Mouse (Mus musculus) ES-E14 (cell line): ENCODE results near the gene Ddc. TPM values are rescaled to one million over a fixed set of nuclear protein-coding genes. Genes with fewer than 3 reads are reported as not detected.

Experiments used
- DNase-seq: peaks from one replicate; pipeline ENCODE4 v3.0.0-alpha.2; 2013; ENCODE audit warnings: low read depth, low spot score
- H3K27ac ChIP-seq: 2 replicates; pipeline ENCODE4 v1.5.1; 2012; ENCODE audit warnings: low read depth, mild to moderate bottlenecking, low read length, moderate library complexity, mixed read lengths; ENCODE audit not compliant: poor library complexity, insufficient read depth, severe bottlenecking
- H3K36me3 ChIP-seq: 2 replicates; pipeline ENCODE4 v1.6.1; 2012; ENCODE audit warnings: mild to moderate bottlenecking, low read length, moderate library complexity, mixed read lengths; ENCODE audit not compliant: control insufficient read depth, poor library complexity, insufficient read depth, severe bottlenecking
- H3K4me1 ChIP-seq, 2 experiments: fragments of 150-350 bp in 1 of 2; sonication (generic) in 1 of 2; 2 replicates each; pipeline ENCODE4 v1.6.1; 2012; ENCODE audit warnings: low read length in 2 of 2, mild to moderate bottlenecking in 1 of 2, mixed read lengths in 1 of 2; ENCODE audit not compliant: control insufficient read depth in 2 of 2, insufficient read depth in 2 of 2, poor library complexity in 1 of 2
- H3K4me3 ChIP-seq, 2 experiments: fragments of 150-350 bp in 1 of 2; sonication (generic) in 1 of 2; 2 replicates each; pipeline ENCODE4 v1.5.1; 2012; ENCODE audit warnings: low read length in 2 of 2, low read depth in 1 of 2, mild to moderate bottlenecking in 1 of 2, mixed read lengths in 1 of 2; ENCODE audit not compliant: insufficient read depth in 1 of 2, poor library complexity in 1 of 2, severe bottlenecking in 1 of 2
- H3K9ac ChIP-seq: 2 replicates; pipeline ENCODE4 v1.6.1; 2012; ENCODE audit warnings: low read depth, mild to moderate bottlenecking, low read length, mixed read lengths; ENCODE audit not compliant: poor library complexity, insufficient read depth, severe bottlenecking
- H3K9me3 ChIP-seq: fragments of 150-350 bp; sonication (generic); 2 replicates; pipeline ENCODE4 v1.6.1; 2012; ENCODE audit warnings: low read depth, mild to moderate bottlenecking, low read length; ENCODE audit not compliant: control insufficient read depth, insufficient read depth
- CHD2 ChIP-seq: IDR thresholded peaks from 2 replicates; pipeline ENCODE4 v1.6.1; 2014; ENCODE audit warnings: mild to moderate bottlenecking, low read depth, low read length, inconsistent platforms
- HCFC1 ChIP-seq: IDR thresholded peaks from 2 replicates; pipeline ENCODE4 v1.6.1; 2012; ENCODE audit warnings: low read length, inconsistent platforms, borderline replicate concordance; ENCODE audit not compliant: insufficient read depth
- MAFK ChIP-seq: IDR thresholded peaks from 2 replicates; pipeline ENCODE4 v1.6.1; 2014; ENCODE audit warnings: mild to moderate bottlenecking, low read depth, low read length, inconsistent platforms; ENCODE audit not compliant: insufficient read depth
- ZC3H11A ChIP-seq: IDR thresholded peaks from 2 replicates; pipeline ENCODE4 v1.6.1; 2012; ENCODE audit warnings: low read depth, mild to moderate bottlenecking, inconsistent platforms, low read length, borderline replicate concordance
- ZNF384 ChIP-seq: IDR thresholded peaks from 2 replicates; pipeline ENCODE4 v1.6.1; 2012; ENCODE audit warnings: low read depth, low read length, inconsistent platforms
- in situ Hi-C, 2 experiments: fragments of 600-800 bp; cut with MboI; formaldehyde crosslinking; loops; one replicate each; pipeline ENCODE4 v1.15.1; 2025; ENCODE audit warnings: low sequenced_read_pairs in 2 of 2, inconsistent platforms in 1 of 2; ENCODE audit not compliant: unreplicated experiment in 2 of 2
- total RNA-seq: library from RNA; depleted of rRNA; stranded (reverse); fragments of 300-350 nt; gene quantifications from 2 replicates; pipeline ENCODE4 v1.2.3, GENCODE M21; 2012

Gene Ddc
- total RNA-seq, 1 experiment: 29.1 TPM

GRCm38 (mm10) chr11:11826475-11826874 lies 71.5 kb downstream of the Ddc start:
- Histone ChIP-seq H3K4me3 (no peak overlapping the region), H3K27ac (no peak overlapping the region), H3K36me3 (no peaks in the 10 kb centered on the region; the same call in 1 of the 2 replicates), H3K4me1 (peaks cover 12 to 15% of the 10 kb centered on the region in 2 experiments), H3K9me3 (peaks cover 10% of the 10 kb centered on the region; the same call in 1 of the 2 replicates), H3K9ac (no peak overlapping the region)
- no peak for DNase-seq
- in situ Hi-C loops: no loop called here
- TF ChIP-seq MAFK (no peak), CHD2 (no peak), HCFC1 (no peak), ZNF384 (no peak), ZC3H11A (no peak)

- no peaks in the 10 kb centered on the region; the same call in 1 of the 2 replicates for H3K36me3 ChIP-seq
- in situ Hi-C loops: no loop called here
Observed at GRCm38 (mm10) chr11:11825670-11826069, 72.3 kb downstream of the Ddc start.

GRCm38 (mm10) chr11:11824970-11825635 lies 72.8 kb downstream of the Ddc start:
- DNase-seq: no peak
- Histone ChIP-seq H3K9me3 (peaks cover 10% of the 10 kb centered on the region; the same call in 1 of the 2 replicates), H3K4me3 (no peak overlapping the region), H3K36me3 (no peaks in the 10 kb centered on the region; the same call in 1 of the 2 replicates), H3K4me1 (peaks cover 13 to 17% of the 10 kb centered on the region in 2 experiments), H3K27ac (no peak overlapping the region), H3K9ac (no peak overlapping the region)
- TF ChIP-seq HCFC1: no peak
- TF ChIP-seq ZNF384: no peak
- TF ChIP-seq CHD2: no peak
- TF ChIP-seq ZC3H11A: no peak
- no peak for TF ChIP-seq MAFK
- in situ Hi-C loops: no loop called here

More at GRCm38 (mm10) chr11:11825670-11826069, 72.3 kb downstream of the Ddc start:
- DNase-seq: no peak
- no peak overlapping the region for H3K27ac ChIP-seq
- H3K9ac ChIP-seq: no peak overlapping the region
- TF ChIP-seq ZC3H11A (no peak), CHD2 (no peak)
- peaks cover 10% of the 10 kb centered on the region; the same call in 1 of the 2 replicates for H3K9me3 ChIP-seq
- peaks cover 11 to 17% of the 10 kb centered on the region in 2 experiments for H3K4me1 ChIP-seq
- H3K4me3 ChIP-seq: no peak overlapping the region

- H3K4me1 ChIP-seq: peaks cover 12% of the 10 kb centered on the region in 2 experiments
- DNase-seq: no peak
- in situ Hi-C loops: no loop called here
- no peak overlapping the region for H3K27ac ChIP-seq
- H3K9me3 ChIP-seq: peaks cover 10% of the 10 kb centered on the region; the same call in 1 of the 2 replicates
- H3K36me3 ChIP-seq: no peaks in the 10 kb centered on the region; the same call in 1 of the 2 replicates
- TF ChIP-seq MAFK (no peak), HCFC1 (no peak), ZNF384 (no peak), ZC3H11A (no peak), CHD2 (no peak)
- H3K9ac ChIP-seq: no peak overlapping the region
- H3K4me3 ChIP-seq: no peak overlapping the region
Observed at GRCm38 (mm10) chr11:11823980-11824911, 73.7 kb downstream of the Ddc start.
